Mouse (Mus musculus): ENCODE data around the gene Acnat1. TPM values are rescaled to one million over a fixed set of nuclear protein-coding genes. Genes with fewer than 3 reads are reported as not detected.
A peak's percentile ranks its signal among the peaks of the same experiment; 100 is the strongest.
"Not testable (repeated sequence)": the region's sequence is repeated elsewhere in the genome, so short reads cannot be mapped to it uniquely, and the experiment has no call there.

Gene Acnat1
- polyA plus RNA-seq (2015; fragmentation: Nextera tagmentation; extraction: Ambion mirVana): 0.49 and 0.58 TPM in 2 replicates

DNA sequence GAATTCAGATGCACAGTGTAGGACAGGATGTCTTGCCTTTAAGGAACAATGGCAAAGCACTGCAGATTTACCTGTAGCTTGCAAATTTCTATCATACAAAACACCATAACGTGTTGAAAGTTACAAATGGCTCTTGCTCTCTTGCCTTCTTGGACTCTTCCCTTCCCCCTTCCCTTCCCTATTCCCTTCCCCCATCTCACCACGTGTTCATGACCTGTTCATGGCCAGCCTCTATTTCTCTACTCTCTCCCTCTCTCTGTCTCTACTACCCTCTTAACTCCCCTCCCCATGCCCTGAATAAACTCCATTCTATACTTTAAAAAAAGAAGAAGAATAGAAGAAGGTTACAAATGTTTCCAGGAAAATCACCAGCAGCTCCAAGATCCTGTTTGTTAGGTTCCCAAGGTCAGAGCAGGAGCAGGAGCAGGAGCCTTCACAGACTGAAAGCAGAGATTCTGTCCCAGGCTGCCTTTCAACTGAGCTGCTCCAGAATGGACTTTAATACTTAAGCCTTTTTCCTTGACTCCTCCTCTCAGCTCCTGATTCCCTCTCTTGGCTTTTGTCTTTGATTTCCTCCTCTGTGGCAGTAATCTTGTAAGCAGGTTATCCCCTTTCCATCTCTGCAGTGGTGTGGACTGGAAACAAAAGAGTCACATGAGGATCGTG lies at the start of gene Acnat1:
Acnat1 (minus strand) TSS at position 478 of the 666 bp plus-strand sequence.
- H3K36me3 ChIP-seq (ENCODE audit: control insufficient read depth, insufficient read depth, low read length): no peaks in the 10 kb centered on the region
- 39% methylated on average over 3 of the region's 3 CpGs for WGBS
- no peak within 1 kb of the TSS for H3K27ac ChIP-seq (ENCODE audit: low read length)
- H3K27me3 ChIP-seq (ENCODE audit: control insufficient read depth, insufficient read depth, low read depth, low read length): no peaks in the 10 kb centered on the region
- no peak for ATAC-seq (ENCODE audit: low read depth)
- no peaks in the 10 kb centered on the region for H3K4me1 ChIP-seq (replicated peaks; ENCODE audit: control insufficient read depth, insufficient read depth, low read length)
- H3K4me3 ChIP-seq (ENCODE audit: low read length): no peak within 1 kb of the TSS
- no peak within 1 kb of the TSS for H3K9ac ChIP-seq (ENCODE audit: low read length)
- H3K4me2 ChIP-seq (ENCODE audit: low read depth, low read length): no peak within 1 kb of the TSS
- H3K9me3 ChIP-seq (ENCODE audit: control insufficient read depth, low read length): no peaks in the 10 kb centered on the region

DNA sequence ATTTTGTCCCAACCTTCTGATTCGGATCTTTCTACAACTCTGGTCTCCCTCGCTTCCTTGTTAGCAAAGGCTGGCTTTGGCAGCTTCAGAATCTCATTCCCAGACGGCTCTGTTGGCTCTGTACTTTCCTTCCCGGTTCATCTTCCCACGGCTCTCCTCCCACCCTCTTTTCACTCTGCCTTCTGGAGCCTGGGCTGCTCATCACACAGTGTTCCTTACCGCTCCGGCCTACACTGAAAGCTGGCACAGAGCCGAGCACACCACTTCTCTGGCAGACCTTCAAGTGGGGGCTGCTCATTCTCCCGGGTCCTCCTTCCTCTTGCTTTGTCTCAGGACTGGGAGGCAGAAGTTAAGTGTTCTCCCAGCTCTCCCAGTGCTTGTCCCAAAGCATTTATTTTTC lies 48.9 kb upstream of the Acnat1 start:
- no peaks in the 10 kb centered on the region for H3K27me3 ChIP-seq (ENCODE audit: control insufficient read depth, insufficient read depth, low read depth, low read length)

DNA sequence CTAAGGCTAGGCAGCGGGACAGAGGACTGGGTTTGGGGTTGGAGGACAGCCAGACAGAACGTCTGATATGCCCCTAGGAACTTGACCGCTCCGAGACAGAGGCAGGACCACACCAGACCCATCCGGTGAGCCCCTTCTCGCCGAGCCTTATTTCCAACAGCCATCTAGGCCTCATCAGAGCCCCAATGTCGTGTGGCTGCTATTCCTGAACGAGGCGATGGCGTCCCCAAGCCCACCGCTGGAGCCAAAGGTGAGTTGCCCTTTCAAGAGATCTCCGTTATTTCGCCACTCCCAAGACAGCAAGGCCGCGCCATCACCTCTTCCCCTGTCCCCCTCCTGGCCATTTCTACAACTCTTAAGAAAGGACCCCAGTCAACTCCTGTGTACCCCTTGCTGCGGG lies 47.6 kb upstream of the Acnat1 start:
- Histone ChIP-seq H3K4me1 (replicated peaks; ENCODE audit: control insufficient read depth, insufficient read depth, low read length) (peaks cover 13% of the 10 kb centered on the region), H3K27ac (ENCODE audit: low read length) (no peak overlapping the region), H3K9me3 (ENCODE audit: control insufficient read depth, low read length) (no peaks in the 10 kb centered on the region), H3K4me3 (ENCODE audit: low read length) (peak overlapping the region; percentile 87), H3K9ac (ENCODE audit: low read length) (peak overlapping the region; percentile 89), H3K4me2 (ENCODE audit: low read depth, low read length) (peak overlapping the region; percentile 75), H3K36me3 (ENCODE audit: control insufficient read depth, insufficient read depth, low read length) (peaks cover 7% of the 10 kb centered on the region), H3K27me3 (ENCODE audit: control insufficient read depth, insufficient read depth, low read depth, low read length) (no peaks in the 10 kb centered on the region)
- under 1% methylated on average over 17 of the region's 17 CpGs for WGBS
- ATAC-seq (ENCODE audit: low read depth): peak; percentile 19

More for the DNA sequence above, 48.9 kb upstream of the Acnat1 start:
- no peak for ATAC-seq (ENCODE audit: low read depth)
- WGBS: 57% methylated on average over 9 of the region's 9 CpGs
- no peak overlapping the region for H3K9ac ChIP-seq (ENCODE audit: low read length)
- H3K4me3 ChIP-seq (ENCODE audit: low read length): no peak overlapping the region
- peaks cover 13% of the 10 kb centered on the region for H3K4me1 ChIP-seq (replicated peaks; ENCODE audit: control insufficient read depth, insufficient read depth, low read length)
- no peaks in the 10 kb centered on the region for H3K9me3 ChIP-seq (ENCODE audit: control insufficient read depth, low read length)
- no peak overlapping the region for H3K27ac ChIP-seq (ENCODE audit: low read length)
- H3K4me2 ChIP-seq (ENCODE audit: low read depth, low read length): peak overlapping the region; percentile 75; the same call in 1 of the 2 replicates
- peaks cover 7% of the 10 kb centered on the region for H3K36me3 ChIP-seq (ENCODE audit: control insufficient read depth, insufficient read depth, low read length)

DNA sequence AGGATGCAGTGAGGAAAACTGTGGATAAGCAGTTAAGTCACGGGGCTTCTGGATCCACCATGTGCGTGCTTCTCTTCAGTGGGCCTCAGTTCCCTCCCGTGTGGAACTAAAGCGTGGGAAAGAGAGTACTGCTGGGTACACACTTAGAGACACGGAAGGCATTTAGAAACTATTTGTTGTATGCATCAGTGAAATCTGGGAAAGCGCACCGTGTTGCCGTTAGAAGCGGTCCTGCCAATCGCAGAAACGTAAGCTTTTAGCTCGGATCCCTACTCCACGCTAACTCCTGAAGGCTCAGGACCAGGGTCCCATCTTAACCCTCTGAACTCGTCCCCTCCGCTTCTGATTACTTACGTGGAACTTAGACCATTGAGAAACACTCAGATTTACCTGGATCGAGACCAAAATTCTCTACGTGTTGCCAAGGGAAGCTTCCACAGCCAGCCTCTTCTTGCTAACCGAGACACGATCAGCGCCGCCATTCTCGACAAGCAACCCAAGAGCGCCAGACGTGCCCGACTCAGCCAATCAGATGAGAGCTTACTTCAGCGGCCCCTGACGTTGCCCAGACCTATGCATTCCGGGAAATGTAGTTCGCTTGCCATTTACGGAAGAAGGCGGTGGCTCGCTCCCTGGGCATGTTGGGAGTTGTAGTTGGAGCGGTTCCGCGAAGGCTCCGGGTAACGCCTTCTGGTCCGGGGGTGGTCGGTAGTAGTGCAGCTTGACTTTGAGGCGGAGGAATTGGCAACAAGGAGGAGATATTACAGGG lies 47.0 kb upstream of the Acnat1 start, which contains the start of the genes Mrpl50 and Zfp189:
Mrpl50 (minus strand) TSS at position 522 of the 769 bp plus-strand sequence.
Zfp189 (plus strand) TSS at position 605 of the 769 bp plus-strand sequence.
- under 1% methylated on average over 41 of the region's 41 CpGs for WGBS
- no peaks in the 10 kb centered on the region for H3K27me3 ChIP-seq (ENCODE audit: control insufficient read depth, insufficient read depth, low read depth, low read length)

DNA sequence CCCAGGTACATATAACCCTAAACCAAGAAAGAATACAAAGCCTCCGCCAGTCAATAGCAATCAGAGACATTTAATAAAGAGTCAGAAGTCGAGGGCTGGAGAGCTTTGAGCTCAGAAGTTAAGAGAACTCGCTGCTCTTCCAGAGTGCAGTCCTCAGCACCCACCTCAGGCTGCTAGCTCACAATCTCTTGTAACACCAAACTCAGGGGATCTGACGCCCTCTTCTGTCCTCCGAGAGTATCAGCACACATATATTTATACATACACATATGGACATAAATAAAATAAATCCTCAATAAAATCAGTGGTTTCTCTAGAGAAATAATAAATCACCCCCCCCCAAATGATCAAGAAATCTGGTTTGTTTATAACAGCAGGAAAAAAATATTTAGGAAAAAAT lies 45.8 kb upstream of the Acnat1 start:
- no peak for ATAC-seq (ENCODE audit: low read depth)
- peak overlapping the region; percentile 30; the same call in 1 of the 2 replicates for H3K4me2 ChIP-seq (ENCODE audit: low read depth, low read length)
- H3K27me3 ChIP-seq (ENCODE audit: control insufficient read depth, insufficient read depth, low read depth, low read length): no peaks in the 10 kb centered on the region
- peaks cover under 1% of the 10 kb centered on the region; the same call in 1 of the 2 replicates for H3K36me3 ChIP-seq (ENCODE audit: control insufficient read depth, insufficient read depth, low read length)
- no peak overlapping the region for H3K9ac ChIP-seq (ENCODE audit: low read length)
- WGBS: 66% methylated on average over 5 of the region's 5 CpGs
- no peak overlapping the region for H3K27ac ChIP-seq (ENCODE audit: low read length)
- H3K9me3 ChIP-seq (ENCODE audit: control insufficient read depth, low read length): no peaks in the 10 kb centered on the region
- 0 out of 2 replicates have a peak overlapping the region, but pooled peaks have one; percentile 9 for H3K4me3 ChIP-seq (ENCODE audit: low read length)
- H3K4me1 ChIP-seq (replicated peaks; ENCODE audit: control insufficient read depth, insufficient read depth, low read length): peaks cover 13% of the 10 kb centered on the region

More for the DNA sequence above, 47.0 kb upstream of the Acnat1 start, which contains the start of the genes Mrpl50 and Zfp189:
- H3K36me3 ChIP-seq (ENCODE audit: control insufficient read depth, insufficient read depth, low read length): peaks cover 5% of the 10 kb centered on the region
- H3K9me3 ChIP-seq (ENCODE audit: control insufficient read depth, low read length): no peaks in the 10 kb centered on the region
- peak within 1 kb of the TSS; percentile 87 for H3K4me3 ChIP-seq (ENCODE audit: low read length)
- H3K9ac ChIP-seq (ENCODE audit: low read length): peak within 1 kb of the TSS; percentile 89
- peak; percentile 100 for ATAC-seq (ENCODE audit: low read depth)
- H3K27ac ChIP-seq (ENCODE audit: low read length): peak within 1 kb of the TSS; percentile 66
- peak within 1 kb of the TSS; percentile 75 for H3K4me2 ChIP-seq (ENCODE audit: low read depth, low read length)
- peaks cover 13% of the 10 kb centered on the region for H3K4me1 ChIP-seq (replicated peaks; ENCODE audit: control insufficient read depth, insufficient read depth, low read length)

DNA sequence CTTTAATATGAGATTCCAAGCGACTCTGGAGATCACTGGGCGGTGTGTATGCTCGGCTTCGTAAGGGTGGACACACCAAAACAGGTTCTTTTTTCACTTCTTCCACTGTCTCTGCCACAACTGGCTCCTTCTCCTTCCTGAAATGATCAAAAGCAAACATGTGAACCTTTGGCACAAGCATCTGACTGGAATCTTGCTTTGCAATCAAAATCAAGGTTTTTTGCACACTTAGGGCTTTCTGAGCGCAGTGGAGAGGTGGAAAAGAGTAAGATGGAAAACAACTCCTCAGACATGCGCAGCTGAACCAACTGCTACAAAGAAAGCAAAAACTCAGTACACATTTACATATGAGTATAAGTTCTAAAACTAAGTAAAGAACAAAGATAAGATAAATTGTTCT lies 40.7 kb upstream of the Acnat1 start:
- Histone ChIP-seq H3K9ac (ENCODE audit: low read length) (no peak overlapping the region), H3K9me3 (ENCODE audit: control insufficient read depth, low read length) (no peaks in the 10 kb centered on the region), H3K4me3 (ENCODE audit: low read length) (no peak overlapping the region), H3K4me1 (replicated peaks; ENCODE audit: control insufficient read depth, insufficient read depth, low read length) (peaks cover 2% of the 10 kb centered on the region; the same call in 1 of the 2 replicates), H3K36me3 (ENCODE audit: control insufficient read depth, insufficient read depth, low read length) (peaks cover 13% of the 10 kb centered on the region), H3K27me3 (ENCODE audit: control insufficient read depth, insufficient read depth, low read depth, low read length) (no peaks in the 10 kb centered on the region), H3K4me2 (ENCODE audit: low read depth, low read length) (no peak overlapping the region), H3K27ac (ENCODE audit: low read length) (no peak overlapping the region)
- ATAC-seq (ENCODE audit: low read depth): no peak
- WGBS: 95% methylated on average over 6 of the region's 6 CpGs

DNA sequence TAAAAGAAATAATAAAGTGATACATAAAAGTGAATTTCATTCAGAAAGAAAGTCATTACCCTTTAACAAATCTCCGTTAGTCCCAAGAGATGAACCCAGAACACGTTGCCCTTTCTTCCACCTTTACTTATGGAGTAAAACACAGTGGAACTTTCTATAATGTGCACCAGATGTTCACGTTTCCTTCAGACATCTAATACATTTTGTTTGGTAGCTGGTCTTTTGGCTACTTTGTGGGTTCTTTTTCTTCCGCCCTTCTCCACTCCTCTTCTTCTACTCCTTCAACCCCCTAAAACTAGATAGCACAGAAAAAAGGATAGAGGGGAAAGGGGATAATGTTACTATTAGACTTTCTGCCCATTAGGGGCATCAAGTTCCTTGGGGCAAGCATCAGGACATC lies 38.9 kb upstream of the Acnat1 start:
- no peak overlapping the region for H3K4me2 ChIP-seq (ENCODE audit: low read depth, low read length)
- no peak overlapping the region for H3K9ac ChIP-seq (ENCODE audit: low read length)
- no peak for ATAC-seq (ENCODE audit: low read depth)
- no peaks in the 10 kb centered on the region for H3K9me3 ChIP-seq (ENCODE audit: control insufficient read depth, low read length)
- no peaks in the 10 kb centered on the region for H3K4me1 ChIP-seq (replicated peaks; ENCODE audit: control insufficient read depth, insufficient read depth, low read length)
- no peak overlapping the region for H3K4me3 ChIP-seq (ENCODE audit: low read length)
- WGBS: 86% methylated on average over 4 of the region's 4 CpGs
- H3K36me3 ChIP-seq (ENCODE audit: control insufficient read depth, insufficient read depth, low read length): peaks cover 13% of the 10 kb centered on the region
- H3K27ac ChIP-seq (ENCODE audit: low read length): no peak overlapping the region
- H3K27me3 ChIP-seq (ENCODE audit: control insufficient read depth, insufficient read depth, low read depth, low read length): no peaks in the 10 kb centered on the region

DNA sequence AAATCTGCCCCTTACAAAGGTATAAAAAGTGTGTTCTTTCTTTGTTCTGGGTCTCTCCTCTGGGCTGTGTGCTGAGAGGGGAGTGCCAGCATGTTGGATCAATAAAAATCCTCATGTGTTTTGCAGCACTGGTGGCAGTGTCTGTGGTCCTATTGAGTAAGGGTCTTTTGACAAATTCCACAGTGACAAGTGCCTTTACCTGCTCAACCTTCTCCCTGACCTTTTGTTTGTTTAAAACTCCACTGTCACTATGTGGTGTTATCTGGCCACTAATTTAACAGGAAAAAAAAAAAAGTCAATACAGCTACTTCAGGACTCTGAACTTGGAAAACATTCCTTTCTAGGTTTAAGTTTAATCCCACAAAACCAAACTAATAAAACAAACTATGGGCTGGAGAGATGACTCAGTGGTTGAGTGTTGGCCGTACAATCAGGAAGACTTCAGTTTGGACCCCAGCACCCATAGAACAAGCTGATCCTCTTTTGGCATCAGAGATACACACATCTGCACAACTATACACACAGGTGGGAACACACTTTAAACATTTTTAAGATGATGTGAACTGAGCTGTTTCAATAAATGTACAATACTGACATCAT lies 36.6 kb upstream of the Acnat1 start:
- H3K27ac ChIP-seq (ENCODE audit: low read length); H3K9me3 ChIP-seq (ENCODE audit: control insufficient read depth, low read length): not testable (repeated sequence)
- WGBS: 56% methylated on average over 1 of the region's 1 CpGs

DNA sequence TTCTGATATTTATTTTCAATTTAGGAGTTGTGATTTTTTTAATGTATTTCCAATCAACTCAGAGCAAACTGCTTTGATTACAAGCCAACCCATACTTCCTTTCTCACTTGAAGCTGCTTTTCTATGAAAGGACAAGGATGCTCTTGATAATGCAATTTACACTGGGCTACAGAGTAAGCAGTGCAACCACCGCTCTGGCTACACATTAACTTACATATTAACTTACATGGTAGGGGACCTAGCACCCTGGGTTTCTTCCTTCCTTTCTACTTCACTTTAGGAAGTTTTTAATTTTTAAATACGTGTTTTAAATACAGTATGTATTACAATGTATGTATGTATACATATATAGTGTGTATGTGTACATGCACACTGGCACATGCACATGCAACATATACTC lies 35.5 kb upstream of the Acnat1 start:
- no peak for ATAC-seq (ENCODE audit: low read depth)
- Histone ChIP-seq H3K4me3 (ENCODE audit: low read length) (no peak overlapping the region), H3K36me3 (ENCODE audit: control insufficient read depth, insufficient read depth, low read length) (peaks cover 13% of the 10 kb centered on the region), H3K4me2 (ENCODE audit: low read depth, low read length) (no peak overlapping the region), H3K4me1 (replicated peaks; ENCODE audit: control insufficient read depth, insufficient read depth, low read length) (no peaks in the 10 kb centered on the region), H3K27me3 (ENCODE audit: control insufficient read depth, insufficient read depth, low read depth, low read length) (no peaks in the 10 kb centered on the region), H3K27ac (ENCODE audit: low read length) (no peak overlapping the region), H3K9me3 (ENCODE audit: control insufficient read depth, low read length) (no peaks in the 10 kb centered on the region), H3K9ac (ENCODE audit: low read length) (no peak overlapping the region)
- 76% methylated on average over 2 of the region's 2 CpGs for WGBS

More for the DNA sequence above, 36.6 kb upstream of the Acnat1 start:
- H3K4me1 ChIP-seq (replicated peaks; ENCODE audit: control insufficient read depth, insufficient read depth, low read length); H3K4me3 ChIP-seq (ENCODE audit: low read length); H3K9ac ChIP-seq (ENCODE audit: low read length); H3K27me3 ChIP-seq (ENCODE audit: control insufficient read depth, insufficient read depth, low read depth, low read length); H3K4me2 ChIP-seq (ENCODE audit: low read depth, low read length); ATAC-seq (ENCODE audit: low read depth): not testable (repeated sequence)
- peaks cover 13% of the 10 kb centered on the region for H3K36me3 ChIP-seq (ENCODE audit: control insufficient read depth, insufficient read depth, low read length)
